Comparison of ENCODE assay signal across 8 mouse cellular contexts in genomic region chr12:111041196-111041595, GRCm38 (mm10). TPM values are rescaled to one million over a fixed set of nuclear protein-coding genes. Genes with fewer than 3 reads are reported as not detected.
DNase-seq lines count a peak whose midpoint lies in the region; ATAC-seq and TF ChIP-seq lines count a peak whose summit lies in the region.

No protein-coding gene starts in this region.

- peak overlapping the region; percentile 96 for H3K9ac ChIP-seq in heart, embryonic 15.5 days

- no peak for ATAC-seq in heart, embryonic 15.5 days (replicated peaks; ENCODE audit: insufficient number of reproducible peaks, insufficient read depth, low FRiP score, low read depth)
- no peak for ATAC-seq in erythroid progenitor cell, adult 5-6 weeks (replicated peaks; ENCODE audit: low FRiP score, poor library complexity, severe bottlenecking)

- no peaks in the 10 kb centered on the region for H3K9me3 ChIP-seq in heart, embryonic 15.5 days (replicated peaks)
- H3K9me3 ChIP-seq in megakaryocyte, embryonic 14.5 days = no peaks in the 10 kb centered on the region

- peaks cover 9% of the 10 kb centered on the region; the same call in 1 of the 2 replicates for H3K36me3 ChIP-seq in heart, embryonic 15.5 days
- H3K36me3 ChIP-seq in megakaryocyte, embryonic 14.5 days (replicated peaks; ENCODE audit: low read length) = peaks cover 25% of the 10 kb centered on the region

- WGBS in heart, embryonic 15.5 days = 25% methylated on average over 4 of the region's 4 CpGs

- no peaks in the 10 kb centered on the region for H3K27me3 ChIP-seq in heart, embryonic 15.5 days
- H3K27me3 ChIP-seq in megakaryocyte, embryonic 14.5 days (replicated peaks) = no peaks in the 10 kb centered on the region

- peak overlapping the region; percentile 83 for H3K4me2 ChIP-seq in heart, embryonic 15.5 days

- peak; percentile 86 for TF ChIP-seq CTCF in layer of hippocampus, adult 2 months (conservative IDR thresholded peaks at IDR 0.05)

- peak overlapping the region; percentile 96 for H3K4me3 ChIP-seq in layer of hippocampus, adult 2 months
- H3K4me3 ChIP-seq in heart, embryonic 15.5 days = peak overlapping the region; percentile 86
- peak overlapping the region; percentile 98 for H3K4me3 ChIP-seq in megakaryocyte, embryonic 14.5 days (replicated peaks)

- peaks cover 22% of the 10 kb centered on the region for H3K4me1 ChIP-seq in heart, embryonic 15.5 days (replicated peaks)
- H3K4me1 ChIP-seq in megakaryocyte, embryonic 14.5 days = peaks cover 80% of the 10 kb centered on the region

- H3K27ac ChIP-seq in layer of hippocampus, adult 2 months = no peak overlapping the region
- H3K27ac ChIP-seq in heart, embryonic 15.5 days = peak overlapping the region; percentile 32

- no peak for DNase-seq in layer of hippocampus, adult 2 months (ENCODE audit: low spot score in 2 of 2)
- no peak for DNase-seq in layer of hippocampus, adult 9-11 months
- peak; percentile 71 for DNase-seq in embryo, embryonic 10.5 days (ENCODE audit: low spot score)
- DNase-seq in kidney, postnatal 10 days = peak; percentile 59
- DNase-seq in thymus, postnatal 0 days (ENCODE audit: low spot score) = peak; percentile 27

RNA-seq across cellular contexts. Expression of gene Rcor1, which starts 2.0 kb away (rescaled TPM):
- total RNA-seq in layer of hippocampus, adult 2 months (2021) = 10 to 100 TPM; 15.6 to 19.3 TPM
- 6.5 and 7.9 TPM in 2 replicates for polyA plus RNA-seq in heart, embryonic 15.5 days (2015; fragmentation: Nextera tagmentation; extraction: Ambion mirVana)
- 2.9 and 3.3 TPM in 2 replicates for polyA plus RNA-seq in megakaryocyte, embryonic 14.5 days (2012; ENCODE audit: insufficient read depth, low replicate concordance)
- 10.1 and 14.0 TPM in 2 replicates for polyA plus RNA-seq in thymus, postnatal 0 days (2015; fragmentation: Nextera tagmentation; extraction: Ambion mirVana)
- 27.8 and 31.0 TPM in 2 replicates for total RNA-seq in erythroid progenitor cell, adult 5-6 weeks (2015; ENCODE audit: low replicate concordance)
- total RNA-seq in erythroid progenitor cell, adult 5-6 weeks (2017; ENCODE audit: low replicate concordance) = 21.2 and 40.1 TPM in 2 replicates

Comparison
In these comparisons a context has a peak if more than half of its experiments do, and no peak if none do; other contexts are left out.
1. DNase-seq: peak in embryo, embryonic 10.5 days (single experiment), kidney, postnatal 10 days (single experiment) and thymus, postnatal 0 days (single experiment); none in layer of hippocampus, adult 2 months (0 of 2) and layer of hippocampus, adult 9-11 months (single experiment).
2. Peak in every context shown above with its lines, with median percentiles within 50 percentile points of each other: H3K4me3 ChIP-seq.